Mouse (Mus musculus): ENCODE measurements around the gene Ppp1r14a. TPM values are rescaled to one million over a fixed set of nuclear protein-coding genes. Genes with fewer than 3 reads are reported as not detected.

Ppp1r14a gene
- polyA plus RNA-seq, 1 experiment from 2014 or later: 2.8 TPM

- Histone ChIP-seq H3K4me3 (ENCODE audit: low read length) (no peak overlapping the region), H3K9ac (ENCODE audit: low read depth, low read length) (peak overlapping the region; percentile 38), H3K27ac (ENCODE audit: low read depth, low read length) (peak overlapping the region; percentile 46), H3K9me3 (ENCODE audit: control insufficient read depth, low read length) (no peaks in the 10 kb centered on the region), H3K4me1 (ENCODE audit: control insufficient read depth, insufficient read depth, low read depth, low read length) (peaks cover 9% of the 10 kb centered on the region), H3K36me3 (ENCODE audit: control insufficient read depth, insufficient read depth, low read length) (no peaks in the 10 kb centered on the region; the same call in none of the 2 replicates), H3K4me2 (ENCODE audit: low read length) (no peak overlapping the region), H3K27me3 (replicated peaks; ENCODE audit: control insufficient read depth, insufficient read depth, low read length) (no peaks in the 10 kb centered on the region)
- 37% methylated on average over 8 of the region's 8 CpGs for WGBS
- ATAC-seq: no peak
Measured at GRCm38 (mm10) chr7:29342489-29343092, 53.5 kb downstream of the Ppp1r14a start.

Other genes with a start within 250 kb of the Ppp1r14a start
- gene Ryr1, start 164.1 kb upstream of the Ppp1r14a start, polyA plus RNA-seq (2015; fragmentation: Nextera tagmentation; extraction: Ambion mirVana): 9.2 and 11.0 TPM in 2 replicates
- gene Rasgrp4, start 154.5 kb upstream of the Ppp1r14a start, polyA plus RNA-seq (2015; fragmentation: Nextera tagmentation; extraction: Ambion mirVana): 0.82 and 1.2 TPM in 2 replicates
- gene Fam98c, start 133.1 kb upstream of the Ppp1r14a start, polyA plus RNA-seq (2015; fragmentation: Nextera tagmentation; extraction: Ambion mirVana): 34.6 and 44.1 TPM in 2 replicates
- gene Ggn, start 119.1 kb upstream of the Ppp1r14a start, polyA plus RNA-seq (2015; fragmentation: Nextera tagmentation; extraction: Ambion mirVana): 0.36 and 0.81 TPM in 2 replicates
- gene Spred3, start 118.9 kb upstream of the Ppp1r14a start, polyA plus RNA-seq (2015; fragmentation: Nextera tagmentation; extraction: Ambion mirVana): 8.4 and 10.4 TPM in 2 replicates
- gene Psmd8, start 108.6 kb upstream of the Ppp1r14a start, polyA plus RNA-seq (2015; fragmentation: Nextera tagmentation; extraction: Ambion mirVana): 278 and 284 TPM in 2 replicates
- gene Catsperg1, start 75.3 kb upstream of the Ppp1r14a start, polyA plus RNA-seq (2015; fragmentation: Nextera tagmentation; extraction: Ambion mirVana): 2.3 and 2.5 TPM in 2 replicates
- 1.0 and 1.4 TPM in 2 replicates for gene Kcnk6, start 56.8 kb upstream of the Ppp1r14a start, polyA plus RNA-seq (2015; fragmentation: Nextera tagmentation; extraction: Ambion mirVana)
- 109 and 114 TPM in 2 replicates for gene Yif1b, start 51.0 kb upstream of the Ppp1r14a start, polyA plus RNA-seq (2015; fragmentation: Nextera tagmentation; extraction: Ambion mirVana)
- gene 2200002D01Rik, start 40.8 kb upstream of the Ppp1r14a start, polyA plus RNA-seq (2015; fragmentation: Nextera tagmentation; extraction: Ambion mirVana): 1.2 and 1.9 TPM in 2 replicates
- gene Spint2, start 7.4 kb upstream of the Ppp1r14a start, polyA plus RNA-seq (2015; fragmentation: Nextera tagmentation; extraction: Ambion mirVana): 85.4 and 91.2 TPM in 2 replicates
- 166 and 173 TPM in 2 replicates for gene Dpf1, start 14.6 kb downstream of the Ppp1r14a start, polyA plus RNA-seq (2015; fragmentation: Nextera tagmentation; extraction: Ambion mirVana)
- 18.2 and 23.1 TPM in 2 replicates for gene Sipa1l3, start 229.3 kb downstream of the Ppp1r14a start, polyA plus RNA-seq (2015; fragmentation: Nextera tagmentation; extraction: Ambion mirVana)

All from hindbrain, embryonic 16.5 days (tissue).